Mouse (Mus musculus): ENCODE measurements around the gene Slc47a2. TPM values are rescaled to one million over a fixed set of nuclear protein-coding genes. Genes with fewer than 3 reads are reported as not detected.

Slc47a2 gene
- polyA plus RNA-seq, 1 experiment from 2014 or later = not detected

- WGBS = 77% methylated on average over 3 of the region's 3 CpGs
- ATAC-seq (ENCODE audit: insufficient number of reproducible peaks, low FRiP score, low TSS enrichment, low read depth) = no peak
Observed at GRCm38 (mm10) chr11:61276482-61276881, 66.2 kb downstream of the Slc47a2 start.

GRCm38 (mm10) chr11:61275106-61275505 lies 67.6 kb downstream of the Slc47a2 start:
- Histone ChIP-seq H3K4me2 (no peak overlapping the region), H3K4me3 (no peak overlapping the region), H3K9ac (no peak overlapping the region), H3K27ac (no peak overlapping the region), H3K4me1 (peaks cover 14% of the 10 kb centered on the region), H3K36me3 (no peaks in the 10 kb centered on the region), H3K9me3 (no peaks in the 10 kb centered on the region), H3K27me3 (no peaks in the 10 kb centered on the region)
- no peak for ATAC-seq (ENCODE audit: insufficient number of reproducible peaks, low FRiP score, low TSS enrichment, low read depth)
- WGBS = 78% methylated on average over 8 of the region's 8 CpGs

More at GRCm38 (mm10) chr11:61276482-61276881, 66.2 kb downstream of the Slc47a2 start:
- no peak overlapping the region for H3K27ac ChIP-seq
- no peak overlapping the region for H3K4me3 ChIP-seq
- no peaks in the 10 kb centered on the region for H3K27me3 ChIP-seq
- no peak overlapping the region for H3K9ac ChIP-seq
- H3K4me2 ChIP-seq = no peak overlapping the region
- no peaks in the 10 kb centered on the region for H3K36me3 ChIP-seq
- H3K4me1 ChIP-seq = peaks cover 14% of the 10 kb centered on the region
- H3K9me3 ChIP-seq = no peaks in the 10 kb centered on the region

GRCm38 (mm10) chr11:61274421-61274820 lies 68.2 kb downstream of the Slc47a2 start:
- Histone ChIP-seq H3K4me2 (no peak overlapping the region), H3K27me3 (no peaks in the 10 kb centered on the region), H3K9ac (no peak overlapping the region), H3K4me1 (peaks cover 14% of the 10 kb centered on the region), H3K27ac (no peak overlapping the region), H3K4me3 (no peak overlapping the region), H3K36me3 (no peaks in the 10 kb centered on the region), H3K9me3 (no peaks in the 10 kb centered on the region)
- ATAC-seq (ENCODE audit: insufficient number of reproducible peaks, low FRiP score, low TSS enrichment, low read depth) = no peak
- 52% methylated on average over 1 of the region's 1 CpGs for WGBS

DNA sequence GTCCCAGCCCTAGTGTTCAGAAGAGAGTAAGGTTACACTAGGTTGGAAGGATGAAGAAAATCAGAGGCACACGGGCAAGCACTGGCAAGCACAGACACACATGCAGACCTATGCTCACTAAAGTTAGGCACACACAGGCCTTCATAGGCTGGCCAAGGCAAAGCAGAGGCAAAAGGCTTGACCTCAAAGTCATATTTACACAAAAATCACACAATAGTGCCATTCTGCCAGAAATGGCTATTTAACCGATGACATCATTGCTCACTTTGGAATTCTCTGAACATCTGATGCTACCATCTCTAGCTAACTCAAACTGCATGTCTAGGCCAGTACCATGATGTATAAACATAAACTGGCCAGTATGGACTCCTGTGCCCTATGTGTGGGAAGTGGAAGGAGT lies 68.7 kb downstream of the Slc47a2 start:
- no peak for ATAC-seq (ENCODE audit: insufficient number of reproducible peaks, low FRiP score, low TSS enrichment, low read depth)
- no peak overlapping the region for H3K4me2 ChIP-seq
- no peaks in the 10 kb centered on the region for H3K36me3 ChIP-seq
- H3K4me3 ChIP-seq = no peak overlapping the region
- H3K9me3 ChIP-seq = no peaks in the 10 kb centered on the region
- 89% methylated on average over 2 of the region's 2 CpGs for WGBS
- H3K9ac ChIP-seq = no peak overlapping the region
- peaks cover 14% of the 10 kb centered on the region for H3K4me1 ChIP-seq
- H3K27ac ChIP-seq = no peak overlapping the region
- H3K27me3 ChIP-seq = no peaks in the 10 kb centered on the region

GRCm38 (mm10) chr11:61271612-61272011 lies 71.0 kb downstream of the Slc47a2 start:
- no peak for ATAC-seq (ENCODE audit: insufficient number of reproducible peaks, low FRiP score, low TSS enrichment, low read depth)
- no peaks in the 10 kb centered on the region for H3K4me1 ChIP-seq
- H3K4me3 ChIP-seq = no peak overlapping the region
- H3K4me2 ChIP-seq = no peak overlapping the region
- H3K27me3 ChIP-seq = no peaks in the 10 kb centered on the region
- no peak overlapping the region for H3K9ac ChIP-seq
- no peak overlapping the region for H3K27ac ChIP-seq
- H3K9me3 ChIP-seq = no peaks in the 10 kb centered on the region
- no peaks in the 10 kb centered on the region for H3K36me3 ChIP-seq

DNA sequence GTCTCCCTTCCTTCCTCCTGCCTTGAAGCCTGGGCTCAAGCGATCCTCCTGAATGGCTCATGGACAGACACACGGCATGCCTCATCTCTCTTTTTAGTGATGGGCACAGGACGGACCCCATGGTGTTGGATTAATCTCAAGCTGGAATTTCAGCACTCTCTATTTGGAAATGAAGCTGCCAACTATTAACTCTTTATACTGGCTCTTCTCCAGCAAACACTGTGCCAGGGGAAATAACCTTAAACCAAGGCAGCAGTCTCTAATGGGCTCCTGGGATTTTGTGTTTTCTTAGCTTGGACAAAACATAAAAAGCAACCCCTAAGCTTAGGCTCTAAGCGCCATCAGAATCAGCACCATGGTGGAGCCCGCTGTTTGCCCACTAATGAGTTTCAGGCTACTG lies 72.3 kb downstream of the Slc47a2 start:
- no peak for ATAC-seq (ENCODE audit: insufficient number of reproducible peaks, low FRiP score, low TSS enrichment, low read depth)
- no peaks in the 10 kb centered on the region for H3K9me3 ChIP-seq
- H3K4me3 ChIP-seq = no peak overlapping the region
- no peak overlapping the region for H3K4me2 ChIP-seq
- H3K27ac ChIP-seq = no peak overlapping the region
- no peaks in the 10 kb centered on the region for H3K36me3 ChIP-seq
- H3K27me3 ChIP-seq = no peaks in the 10 kb centered on the region
- no peak overlapping the region for H3K9ac ChIP-seq
- no peaks in the 10 kb centered on the region for H3K4me1 ChIP-seq
- 69% methylated on average over 5 of the region's 5 CpGs for WGBS

DNA sequence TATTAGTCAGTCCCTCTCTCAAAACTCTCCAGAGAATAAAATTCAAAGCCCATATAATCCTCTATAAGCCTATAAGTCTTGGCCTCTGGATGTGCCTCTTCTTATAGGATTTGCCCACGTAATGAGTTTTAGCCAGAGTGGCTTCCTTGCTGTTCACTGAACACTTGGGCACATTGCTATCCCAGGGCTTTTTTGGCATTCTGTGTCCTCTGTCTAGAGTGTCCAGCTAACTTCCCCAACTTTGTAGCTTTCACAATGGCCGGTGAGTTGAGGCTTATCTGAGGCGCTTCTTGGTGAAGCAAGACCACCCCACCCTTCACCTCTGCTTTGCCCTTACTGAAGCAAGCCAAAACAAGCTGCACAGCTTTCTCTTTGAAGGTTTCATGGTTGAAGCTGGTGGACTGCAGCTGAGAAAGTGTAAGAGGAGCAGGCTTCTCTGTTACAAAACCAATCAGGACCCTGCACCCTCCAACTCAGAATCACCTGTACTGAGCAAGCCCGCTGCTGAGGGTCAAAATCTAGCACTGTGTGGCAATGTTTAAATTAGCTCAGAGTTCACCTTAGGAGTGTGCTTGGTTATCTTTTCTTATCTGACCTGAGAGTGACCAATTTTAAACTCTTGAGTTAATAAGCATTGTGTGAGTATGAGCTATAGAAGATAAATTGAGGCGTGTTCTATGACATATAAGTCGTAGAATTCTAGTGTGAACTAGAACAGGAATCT lies 73.9 kb downstream of the Slc47a2 start:
- Histone ChIP-seq H3K4me3 (no peak overlapping the region), H3K36me3 (peaks cover 3% of the 10 kb centered on the region; the same call in 1 of the 2 replicates), H3K4me2 (no peak overlapping the region), H3K9me3 (no peaks in the 10 kb centered on the region), H3K27ac (no peak overlapping the region), H3K27me3 (no peaks in the 10 kb centered on the region), H3K9ac (no peak overlapping the region), H3K4me1 (no peaks in the 10 kb centered on the region)
- no peak for ATAC-seq (ENCODE audit: insufficient number of reproducible peaks, low FRiP score, low TSS enrichment, low read depth)
- WGBS = 89% methylated on average over 6 of the region's 6 CpGs

DNA sequence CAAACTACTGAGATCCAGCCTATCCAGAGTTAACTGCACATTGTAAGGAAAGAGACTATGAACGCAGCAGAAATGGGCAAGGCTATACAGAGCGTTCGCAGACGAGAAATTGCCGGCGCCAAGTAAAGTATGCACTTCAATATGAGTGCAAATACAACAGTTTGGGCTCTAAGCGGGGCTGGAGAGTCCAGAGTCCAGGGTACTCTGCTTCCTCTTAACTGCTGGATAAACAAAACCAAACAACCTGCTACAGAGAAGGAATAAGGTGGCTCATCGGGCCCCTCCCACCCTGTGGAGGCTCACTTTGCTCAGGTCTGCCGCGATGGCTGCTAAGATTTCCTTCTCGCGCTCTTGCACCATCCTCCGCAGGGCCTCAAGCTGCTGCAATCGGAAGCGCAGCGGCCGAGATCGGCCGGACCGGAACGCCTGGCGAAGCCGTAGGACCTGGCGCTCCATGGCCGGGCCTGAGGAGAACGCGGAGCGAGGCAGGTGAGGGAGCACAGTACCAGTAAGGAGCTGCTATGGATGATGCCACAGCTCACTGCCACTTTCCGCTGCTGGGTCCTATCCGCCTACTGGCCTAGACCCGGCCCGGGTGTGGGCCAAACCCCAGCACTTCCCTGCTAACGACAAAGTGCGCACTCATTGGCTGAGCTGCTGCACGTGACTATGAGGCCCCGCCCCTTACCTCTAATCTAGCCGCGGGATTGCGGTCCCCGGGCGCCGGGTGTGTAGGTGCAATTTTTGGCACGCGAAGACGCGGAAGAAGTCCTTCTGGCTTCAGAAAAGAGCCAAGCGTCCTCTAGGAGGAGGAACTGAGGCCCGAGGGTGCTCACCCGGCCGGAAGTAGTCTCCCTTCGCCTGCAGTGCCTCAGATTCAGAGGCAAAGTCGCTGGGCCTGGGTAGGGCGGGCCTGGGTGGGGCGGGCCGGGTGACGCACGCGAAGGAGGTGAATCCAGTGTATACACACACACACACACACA lies 75.8 kb downstream of the Slc47a2 start, which contains the start of gene Aldh3a2:
Aldh3a2 (minus strand) TSS at position 914 of the 983 bp plus-strand sequence.
- Histone ChIP-seq H3K4me3 (peak within 1 kb of the TSS; percentile 71), H3K9ac (peak within 1 kb of the TSS; percentile 77), H3K36me3 (peaks cover 21% of the 10 kb centered on the region), H3K4me2 (peak within 1 kb of the TSS; percentile 62), H3K9me3 (no peaks in the 10 kb centered on the region), H3K27ac (peak within 1 kb of the TSS; percentile 96), H3K27me3 (no peaks in the 10 kb centered on the region), H3K4me1 (no peaks in the 10 kb centered on the region)
- under 1% methylated on average over 54 of the region's 58 CpGs for WGBS
- ATAC-seq (ENCODE audit: insufficient number of reproducible peaks, low FRiP score, low TSS enrichment, low read depth) = peak; percentile 98

DNA sequence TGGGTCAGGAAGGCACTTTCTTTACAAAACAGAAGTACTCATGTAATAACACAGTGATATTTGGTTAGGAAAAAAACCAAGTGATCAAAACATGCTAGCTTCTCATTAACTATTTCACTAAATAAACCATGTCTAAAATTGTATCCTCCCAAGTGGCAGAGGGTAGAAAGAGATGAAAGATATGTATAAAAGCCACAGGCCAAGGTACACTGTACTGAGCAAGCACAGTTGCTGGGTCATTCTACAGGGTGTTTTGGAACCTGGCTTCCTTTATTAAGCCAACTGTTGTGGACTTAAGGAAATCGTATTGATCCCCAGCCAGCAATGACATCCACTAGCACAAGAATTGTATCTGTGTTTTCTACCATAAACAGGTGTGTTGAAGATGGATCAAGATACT lies 78.8 kb downstream of the Slc47a2 start:
- H3K4me2 ChIP-seq = no peak overlapping the region
- no peak for ATAC-seq (ENCODE audit: insufficient number of reproducible peaks, low FRiP score, low TSS enrichment, low read depth)
- no peaks in the 10 kb centered on the region for H3K9me3 ChIP-seq
- H3K36me3 ChIP-seq = peaks cover 44% of the 10 kb centered on the region
- no peaks in the 10 kb centered on the region for H3K4me1 ChIP-seq
- no peak overlapping the region for H3K4me3 ChIP-seq
- H3K9ac ChIP-seq = no peak overlapping the region
- WGBS = 87% methylated on average over 1 of the region's 1 CpGs
- no peak overlapping the region for H3K27ac ChIP-seq
- no peaks in the 10 kb centered on the region for H3K27me3 ChIP-seq

DNA sequence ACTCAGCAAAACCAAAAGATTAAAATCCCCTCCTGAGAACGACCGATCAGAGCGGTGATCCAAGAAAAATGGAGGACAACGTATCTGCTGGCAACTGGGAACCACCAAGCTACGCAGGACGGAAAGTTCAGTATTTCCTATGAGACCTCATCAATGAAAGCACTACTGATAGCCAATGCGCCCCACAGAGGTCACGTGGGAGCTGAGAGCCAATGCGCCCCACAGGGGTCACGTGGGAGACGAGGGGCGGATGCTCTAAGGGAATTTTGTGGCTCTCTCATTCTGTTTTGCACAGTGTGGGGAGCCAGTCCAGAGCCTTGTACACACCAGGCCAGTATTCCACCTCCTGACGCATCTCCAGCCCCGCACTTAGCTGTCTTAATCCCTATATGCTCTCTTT lies 80.1 kb downstream of the Slc47a2 start:
- no peak for ATAC-seq (ENCODE audit: insufficient number of reproducible peaks, low FRiP score, low TSS enrichment, low read depth)
- H3K36me3 ChIP-seq = peaks cover 55% of the 10 kb centered on the region

GRCm38 (mm10) chr11:61259106-61259505 lies 83.6 kb downstream of the Slc47a2 start:
- no peaks in the 10 kb centered on the region for H3K9me3 ChIP-seq
- H3K36me3 ChIP-seq = peaks cover 81% of the 10 kb centered on the region
- no peak overlapping the region for H3K27ac ChIP-seq
- no peaks in the 10 kb centered on the region for H3K4me1 ChIP-seq
- 92% methylated on average over 6 of the region's 6 CpGs for WGBS
- H3K4me2 ChIP-seq = no peak overlapping the region
- no peak overlapping the region for H3K9ac ChIP-seq
- H3K27me3 ChIP-seq = no peaks in the 10 kb centered on the region
- ATAC-seq (ENCODE audit: insufficient number of reproducible peaks, low FRiP score, low TSS enrichment, low read depth) = no peak
- no peak overlapping the region for H3K4me3 ChIP-seq

More for the DNA sequence above, 80.1 kb downstream of the Slc47a2 start:
- Histone ChIP-seq H3K9me3 (no peaks in the 10 kb centered on the region), H3K9ac (no peak overlapping the region), H3K27ac (no peak overlapping the region), H3K4me3 (no peak overlapping the region), H3K27me3 (no peaks in the 10 kb centered on the region), H3K4me2 (no peak overlapping the region), H3K4me1 (no peaks in the 10 kb centered on the region)
- 95% methylated on average over 14 of the region's 14 CpGs for WGBS

DNA sequence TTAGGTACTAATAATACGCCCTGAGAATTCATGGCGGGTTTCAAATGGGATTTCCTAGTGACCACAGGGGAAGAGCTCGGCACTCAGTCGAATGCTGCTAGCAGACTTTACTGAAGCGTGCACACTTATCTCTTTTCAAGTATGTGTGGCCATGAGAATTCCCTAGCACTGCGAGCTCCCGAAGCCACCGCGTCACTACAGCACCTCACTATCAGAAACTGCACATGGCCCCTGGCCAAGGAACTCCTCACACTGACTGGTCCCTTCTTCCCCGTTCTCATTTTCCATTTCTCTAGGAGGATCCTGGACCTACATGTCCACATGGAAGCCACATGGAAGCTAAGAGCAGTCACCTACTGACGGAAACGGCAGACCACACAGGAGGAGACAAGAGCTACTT lies 89.9 kb downstream of the Slc47a2 start:
- Histone ChIP-seq H3K27ac (no peak overlapping the region), H3K4me1 (no peaks in the 10 kb centered on the region), H3K9me3 (no peaks in the 10 kb centered on the region), H3K4me3 (no peak overlapping the region), H3K9ac (no peak overlapping the region), H3K36me3 (peaks cover 84% of the 10 kb centered on the region), H3K4me2 (no peak overlapping the region), H3K27me3 (no peaks in the 10 kb centered on the region)
- ATAC-seq (ENCODE audit: insufficient number of reproducible peaks, low FRiP score, low TSS enrichment, low read depth) = no peak
- 92% methylated on average over 12 of the region's 12 CpGs for WGBS
